Comparison of ENCODE assay signal across 9 mouse cellular contexts in genomic region chr6:115971273-115972060, GRCm38 (mm10). TPM values are rescaled to one million over a fixed set of nuclear protein-coding genes. Genes with fewer than 3 reads are reported as not detected.
DNase-seq lines count a peak whose midpoint lies in the region; ATAC-seq and TF ChIP-seq lines count a peak whose summit lies in the region.
"Had no signal": no experiment of that assay in that cellular context is flagged by ENCODE, and none has a peak within 500 bp of the region (broad histone marks: within the 10 kb centered on the region; RNA-seq: fewer than 3 reads in every experiment).

No protein-coding gene starts in this region.

- peak overlapping the region; percentile 16; the same call in 1 of the 2 replicates for H3K27ac ChIP-seq in liver, postnatal 0 days (ENCODE audit: low read depth)
- H3K27ac ChIP-seq in limb, embryonic 10.5 days = peak overlapping the region; percentile 64
- H3K27ac ChIP-seq: liver, embryonic 14.5 days had no signal

- H3K9me3 ChIP-seq in liver, postnatal 0 days (ENCODE audit: low read length) = no peaks in the 10 kb centered on the region
- H3K9me3 ChIP-seq in limb, embryonic 10.5 days (replicated peaks) = no peaks in the 10 kb centered on the region

- peak; percentile 61 to 63 for DNase-seq in cerebellum, postnatal 10 days
- no peak for DNase-seq in liver, postnatal 0 days
- no peak for DNase-seq in liver
- no peak for DNase-seq in limb, embryonic 10.5 days (ENCODE audit: low spot score)
- DNase-seq in thymus, adult 18-20 months = peak; percentile 66 to 82
- no peak for DNase-seq in embryo, embryonic 10.5 days (ENCODE audit: low spot score)
- no peak for DNase-seq in urinary bladder, adult 18-20 months (ENCODE audit: low spot score in 2 of 2)

- ATAC-seq in cerebellum, adult (ENCODE audit: insufficient number of reproducible peaks, low FRiP score, low TSS enrichment) = no peak
- no peak for ATAC-seq in liver, postnatal 0 days

- H3K4me1 ChIP-seq in liver, postnatal 0 days (ENCODE audit: insufficient read depth) = peaks cover 15% of the 10 kb centered on the region
- peaks cover 72% of the 10 kb centered on the region for H3K4me1 ChIP-seq in limb, embryonic 10.5 days

- no peaks in the 10 kb centered on the region for H3K27me3 ChIP-seq in liver, postnatal 0 days (ENCODE audit: insufficient read depth, low read length)
- H3K27me3 ChIP-seq in limb, embryonic 10.5 days (ENCODE audit: low read depth, poor library complexity, severe bottlenecking) = no peaks in the 10 kb centered on the region

- no peak for TF ChIP-seq EP300 in liver, postnatal 0 days (IDR thresholded peaks at IDR 0.05; ENCODE audit: low read depth)

- no peak overlapping the region for H3K9ac ChIP-seq in liver, postnatal 0 days (replicated peaks)
- H3K9ac ChIP-seq: liver, embryonic 14.5 days had no signal

- no peak overlapping the region for H3K4me2 ChIP-seq in liver, postnatal 0 days (ENCODE audit: low read depth, low read length)

- H3K36me3 ChIP-seq in liver, postnatal 0 days (replicated peaks; ENCODE audit: insufficient read depth, low read length) = peaks cover 3% of the 10 kb centered on the region; the same call in 1 of the 2 replicates
- peaks cover 3% of the 10 kb centered on the region; the same call in 1 of the 2 replicates for H3K36me3 ChIP-seq in limb, embryonic 10.5 days

- no peak for TF ChIP-seq CTCF in liver, postnatal 0 days (IDR thresholded peaks at IDR 0.05; ENCODE audit: low read depth)

- no peak overlapping the region for H3K4me3 ChIP-seq in liver, postnatal 0 days (ENCODE audit: low read depth, low read length)
- H3K4me3 ChIP-seq in limb, embryonic 10.5 days = no peak overlapping the region

- WGBS in liver, postnatal 0 days (ENCODE audit: insufficient replicate concordance) = 51% methylated on average over 13 of the region's 13 CpGs
- WGBS in limb, embryonic 10.5 days = 64% methylated on average over 13 of the region's 13 CpGs

RNA-seq across cellular contexts. Expression of gene Plxnd1, which starts 23.3 kb away (rescaled TPM):
- 8.5 and 8.7 TPM in 2 replicates for polyA plus RNA-seq in liver, postnatal 0 days (2015; fragmentation: Nextera tagmentation; extraction: Ambion mirVana)
- 27.9 and 30.9 TPM in 2 replicates for polyA plus RNA-seq in limb, embryonic 10.5 days (2016; fragmentation: Nextera tagmentation; extraction: Ambion mirVana)

RNA-seq across cellular contexts. Expression of gene H1foo, which starts 26.7 kb away (rescaled TPM):
- polyA plus RNA-seq in liver, postnatal 0 days (2015; fragmentation: Nextera tagmentation; extraction: Ambion mirVana) = not detected in 2 replicates
- polyA plus RNA-seq in limb, embryonic 10.5 days (2016; fragmentation: Nextera tagmentation; extraction: Ambion mirVana) = not detected in 2 replicates
- polyA plus RNA-seq: liver, embryonic 14.5 days had no signal

RNA-seq across cellular contexts. Expression of gene Rho, which starts 39.9 kb away (rescaled TPM):
- polyA plus RNA-seq in liver, postnatal 0 days (2015; fragmentation: Nextera tagmentation; extraction: Ambion mirVana) = not detected in 2 replicates
- polyA plus RNA-seq in limb, embryonic 10.5 days (2016; fragmentation: Nextera tagmentation; extraction: Ambion mirVana) = 0.24 and 0.31 TPM in 2 replicates

Comparison
In these comparisons a context has a peak if more than half of its experiments do, and no peak if none do; other contexts are left out.
1. DNase-seq: peak in cerebellum, postnatal 10 days (2 of 2) and thymus, adult 18-20 months (2 of 2); none in liver, postnatal 0 days (single experiment), liver (single experiment), limb, embryonic 10.5 days (single experiment), embryo, embryonic 10.5 days (single experiment) and urinary bladder, adult 18-20 months (0 of 2).